ENCODE assay signal across 9 mouse cellular contexts in genomic region chr2:160170975-160171515, GRCm38 (mm10).
DNase-seq lines count a peak whose midpoint lies in the region; ATAC-seq and TF ChIP-seq lines count a peak whose summit lies in the region.
"Had no signal": no experiment of that assay in that cellular context is flagged by ENCODE, and none has a peak within 500 bp of the region (broad histone marks: within the 10 kb centered on the region; RNA-seq: fewer than 3 reads in every experiment).

No protein-coding gene starts in this region.

- WGBS in kidney, adult 2 months = 78% methylated on average over 9 of the region's 9 CpGs
- WGBS in forebrain, embryonic 12.5 days = 67% methylated on average over 9 of the region's 9 CpGs

- no peak overlapping the region for H3K27ac ChIP-seq in kidney, adult 2 months (ENCODE audit: insufficient read depth, low read depth, low read length)
- no peak overlapping the region for H3K27ac ChIP-seq in CH12.LX (ENCODE audit: insufficient read depth, low read depth)
- peak overlapping the region; percentile 30; the same call in 1 of the 2 replicates for H3K27ac ChIP-seq in bone marrow macrophage, adult 2 months (ENCODE audit: insufficient read depth, low read depth, low read length)
- no peak overlapping the region for H3K27ac ChIP-seq in forebrain, embryonic 12.5 days
- H3K27ac ChIP-seq: hindbrain, embryonic 13.5 days had no signal

- no peaks in the 10 kb centered on the region for H3K36me3 ChIP-seq in kidney, adult 2 months (ENCODE audit: control insufficient read depth, insufficient read depth, low read length)
- no peaks in the 10 kb centered on the region for H3K36me3 ChIP-seq in CH12.LX (replicated peaks in 1 of 2; ENCODE audit: control insufficient read depth in 1 of 2, insufficient read depth in 1 of 2, low read length in 1 of 2)
- no peaks in the 10 kb centered on the region for H3K36me3 ChIP-seq in forebrain, embryonic 12.5 days (replicated peaks)
- H3K36me3 ChIP-seq: hindbrain, embryonic 13.5 days had no signal

- no peak for TF ChIP-seq POLR2A in kidney, adult 2 months (IDR thresholded peaks at IDR 0.05; ENCODE audit: low read depth, low read length)
- TF ChIP-seq POLR2A in CH12.LX (IDR thresholded peaks at IDR 0.05; ENCODE audit: low read depth, low read length) = no peak
- no peak for TF ChIP-seq POLR2A in bone marrow macrophage, adult 2 months (IDR thresholded peaks at IDR 0.05; ENCODE audit: borderline replicate concordance, low read depth, low read length)

- peak; percentile 22 for DNase-seq in kidney, adult 2 months
- no peak for DNase-seq in kidney, adult 18-20 months
- peak; percentile 36 for DNase-seq in CH12.LX (ENCODE audit: extremely low read depth)
- DNase-seq in lung, postnatal 14 days = peak; percentile 24
- DNase-seq in retina, postnatal 1 day = no peak
- DNase-seq: cerebellum, adult 9-10 months had no signal

- in situ Hi-C loops in CH12.LX (cut with MboI; ENCODE audit: low pct_ligation_motif_present, low pct_unique_long_range_greater_than_20kb, low sequenced_read_pairs) = no loop called here

- no peaks in the 10 kb centered on the region; the same call in 1 of the 2 replicates for H3K27me3 ChIP-seq in kidney, adult 2 months (replicated peaks; ENCODE audit: control insufficient read depth, insufficient read depth, low read length)
- H3K27me3 ChIP-seq in CH12.LX (replicated peaks) = no peaks in the 10 kb centered on the region
- H3K27me3 ChIP-seq in forebrain, embryonic 12.5 days = no peaks in the 10 kb centered on the region

- TF ChIP-seq CTCF in kidney, adult 2 months (conservative IDR thresholded peaks at IDR 0.05; ENCODE audit: insufficient read depth, insufficient read length, low read depth, low read length) = peak; percentile 34
- TF ChIP-seq CTCF in CH12.LX (conservative IDR thresholded peaks at IDR 0.05 in 1 of 2, IDR thresholded peaks at IDR 0.05 in 1 of 2; ENCODE audit: low read depth in 2 of 2, low read length in 2 of 2) = peak; percentile 60 to 66
- TF ChIP-seq CTCF in bone marrow macrophage, adult 2 months (IDR thresholded peaks at IDR 0.05; ENCODE audit: low read depth, low read length) = peak; percentile 86

- no peak overlapping the region for H3K9ac ChIP-seq in CH12.LX (ENCODE audit: insufficient read depth, low read depth)
- H3K9ac ChIP-seq in forebrain, embryonic 12.5 days = no peak overlapping the region
- H3K9ac ChIP-seq: hindbrain, embryonic 13.5 days had no signal

- H3K79me2 ChIP-seq in CH12.LX (replicated peaks; ENCODE audit: control insufficient read depth, extremely low read depth, insufficient read depth, poor library complexity, severe bottlenecking) = no peaks in the 10 kb centered on the region

- TF ChIP-seq RAD21 in CH12.LX (IDR thresholded peaks at IDR 0.05; ENCODE audit: low read depth, low read length) = peak; percentile 50

- TF ChIP-seq EP300 in CH12.LX (IDR thresholded peaks at IDR 0.05; ENCODE audit: low read length) = no peak

- H3K4me2 ChIP-seq in CH12.LX (ENCODE audit: insufficient read depth, low read depth, poor library complexity, severe bottlenecking) = no peak overlapping the region
- no peak overlapping the region for H3K4me2 ChIP-seq in forebrain, embryonic 12.5 days
- H3K4me2 ChIP-seq: hindbrain, embryonic 13.5 days had no signal

- no peaks in the 10 kb centered on the region for H3K9me3 ChIP-seq in CH12.LX (replicated peaks; ENCODE audit: low read length)
- H3K9me3 ChIP-seq in forebrain, embryonic 12.5 days = no peaks in the 10 kb centered on the region
- H3K9me3 ChIP-seq: hindbrain, embryonic 13.5 days had no signal

- H3K4me1 ChIP-seq in kidney, adult 2 months (ENCODE audit: control insufficient read depth, insufficient read depth, low read length) = no peaks in the 10 kb centered on the region
- peaks cover 0 to 5% of the 10 kb centered on the region in 2 experiments; a peak in 1 of 4 replicates for H3K4me1 ChIP-seq in CH12.LX (ENCODE audit: control insufficient read depth in 1 of 2, insufficient read depth in 2 of 2)
- peaks cover 40% of the 10 kb centered on the region for H3K4me1 ChIP-seq in bone marrow macrophage, adult 2 months (ENCODE audit: control insufficient read depth, insufficient read depth, low read length)
- H3K4me1 ChIP-seq in forebrain, embryonic 12.5 days = no peaks in the 10 kb centered on the region

- dilution Hi-C loops in CH12.LX (cut with MboI; ENCODE audit: extremely low pct_ligation_motif_present, extremely low pct_unique_long_range_greater_than_20kb, low sequenced_read_pairs) = no loop called here

- no peak for ATAC-seq in forebrain, embryonic 12.5 days (ENCODE audit: low FRiP score)

- H3K4me3 ChIP-seq in kidney, adult 2 months (ENCODE audit: insufficient read depth, low read depth, low read length) = no peak overlapping the region
- no peak overlapping the region for H3K4me3 ChIP-seq in CH12.LX (replicated peaks in 1 of 3; ENCODE audit: low read depth in 2 of 3, low read length in 2 of 3, poor library complexity in 1 of 3)
- no peak overlapping the region for H3K4me3 ChIP-seq in bone marrow macrophage, adult 2 months (ENCODE audit: insufficient read depth, low read length)
- no peak overlapping the region for H3K4me3 ChIP-seq in forebrain, embryonic 12.5 days (replicated peaks)
- H3K4me3 ChIP-seq: hindbrain, embryonic 13.5 days had no signal

TF ChIP-seq in CH12.LX, 34 proteins besides CTCF, POLR2A, EP300 and RAD21:
- no peak for TF ChIP-seq ETS1 (conservative IDR thresholded peaks at IDR 0.05; ENCODE audit: low read depth, low read length)
- 0 out of 2 replicates have a peak, but pooled peaks have one; percentile 27 for TF ChIP-seq NELFE (IDR thresholded peaks at IDR 0.05; ENCODE audit: low read depth, low read length)
- peak; percentile 74 for TF ChIP-seq SMC3 (IDR thresholded peaks at IDR 0.05; ENCODE audit: low read depth, low read length)

Comparison
In these comparisons a context has a peak if more than half of its experiments do, and no peak if none do; other contexts are left out.
1. DNase-seq: peak in kidney, adult 2 months (single experiment), CH12.LX (single experiment) and lung, postnatal 14 days (single experiment); none in kidney, adult 18-20 months (single experiment) and retina, postnatal 1 day (single experiment).
2. CTCF ChIP-seq: peak in every context shown above with its lines; median percentile 86 in bone marrow macrophage, adult 2 months; 63 in CH12.LX; 34 in kidney, adult 2 months.